In genomic region chr17:34475060-34475459, GRCm38 (mm10) we compare ENCODE assay signal across 36 mouse cellular contexts. TPM values are rescaled to one million over a fixed set of nuclear protein-coding genes. Genes with fewer than 3 reads are reported as not detected.
"Had no signal": no experiment of that assay in that cellular context is flagged by ENCODE, and none has a peak within 500 bp of the region (broad histone marks: within the 10 kb centered on the region; RNA-seq: fewer than 3 reads in every experiment).

No protein-coding gene starts in this region.

- H3K4me2 ChIP-seq: heart, embryonic 11.5 days; hindbrain, embryonic 12.5 days; hindbrain, embryonic 14.5 days; limb, embryonic 13.5 days; limb, embryonic 15.5 days; liver, embryonic 12.5 days had no signal

- H3K9ac ChIP-seq: hindbrain, embryonic 12.5 days; hindbrain, embryonic 14.5 days; limb, embryonic 13.5 days; limb, embryonic 15.5 days; liver, embryonic 12.5 days; liver, embryonic 14.5 days had no signal

- H3K9me3 ChIP-seq: hindbrain, embryonic 10.5 days; hindbrain, embryonic 12.5 days; limb, embryonic 13.5 days; limb, embryonic 15.5 days; liver, embryonic 12.5 days had no signal

- ATAC-seq: hindbrain, embryonic 16.5 days; inflammation-experienced regulatory T-cells, adult 6 months; liver, embryonic 12.5 days had no signal

- H3K36me3 ChIP-seq: hindbrain, embryonic 10.5 days; hindbrain, embryonic 12.5 days; limb, embryonic 13.5 days; limb, embryonic 15.5 days; liver, embryonic 12.5 days had no signal

- H3K27ac ChIP-seq: gastrocnemius, adult 2 months; hindbrain, embryonic 10.5 days; hindbrain, embryonic 12.5 days; hindbrain, embryonic 14.5 days; layer of hippocampus, adult 2 months; left cerebral cortex, adult 2 months; limb, embryonic 13.5 days; limb, embryonic 15.5 days; liver, embryonic 12.5 days; liver, embryonic 14.5 days had no signal

- H3K4me1 ChIP-seq: hindbrain, embryonic 10.5 days; hindbrain, embryonic 12.5 days; limb, embryonic 13.5 days; limb, embryonic 15.5 days; liver, embryonic 12.5 days had no signal

- H3K4me3 ChIP-seq: gastrocnemius, adult 2 months; hindbrain, embryonic 10.5 days; hindbrain, embryonic 12.5 days; layer of hippocampus, adult 2 months; left cerebral cortex, adult 2 months; limb, embryonic 13.5 days; limb, embryonic 15.5 days; liver, embryonic 12.5 days had no signal

- DNase-seq: gastrocnemius, adult 2 months; gastrocnemius, postnatal 10 days; gastrocnemius, postnatal 25 days; heart, postnatal 10 days; heart, postnatal 4 days; kidney, adult 11 months; kidney, adult 8-10 months; kidney, postnatal 10 days; kidney, postnatal 25 days; kidney, postnatal 4 days; left cerebral cortex, postnatal 4 days had no signal

- H3K27me3 ChIP-seq: hindbrain, embryonic 12.5 days; limb, embryonic 13.5 days; limb, embryonic 15.5 days had no signal

RNA-seq across cellular contexts. Expression of gene Btnl4, which starts 2.1 kb away (rescaled TPM):
- total RNA-seq: gastrocnemius, adult 2 months; gastrocnemius, postnatal 10 days; gastrocnemius, postnatal 25 days; gastrocnemius, postnatal 4 days; granulocyte monocyte progenitor cell, adult 5-6 weeks; heart, adult 8-10 months; heart, postnatal 10 days; heart, postnatal 25 days; heart, postnatal 4 days; layer of hippocampus, adult 2 months; layer of hippocampus, postnatal 10 days; layer of hippocampus, postnatal 25 days; left cerebral cortex, adult 2 months; left cerebral cortex, postnatal 25 days; left cerebral cortex, postnatal 4 days had no signal
- polyA plus RNA-seq: frontal cortex, adult 2 months; heart, embryonic 11.5 days; heart, embryonic 14.5 days; hindbrain, embryonic 10.5 days; hindbrain, embryonic 12.5 days; hindbrain, embryonic 14.5 days; hindbrain, embryonic 16.5 days; inflammation-experienced regulatory T-cells, adult 6 months; kidney, embryonic 14.5 days; kidney, embryonic 16.5 days; limb, embryonic 11.5 days; limb, embryonic 13.5 days; limb, embryonic 15.5 days; liver, adult 2 months; liver, embryonic 12.5 days; liver, embryonic 14.5 days had no signal

RNA-seq across cellular contexts. Expression of gene Btnl6, which starts 42.1 kb away (rescaled TPM):
- total RNA-seq: gastrocnemius, adult 2 months; gastrocnemius, postnatal 10 days; gastrocnemius, postnatal 25 days; gastrocnemius, postnatal 4 days; granulocyte monocyte progenitor cell, adult 5-6 weeks; heart, adult 8-10 months; heart, postnatal 10 days; heart, postnatal 25 days; heart, postnatal 4 days; layer of hippocampus, adult 2 months; layer of hippocampus, postnatal 10 days; layer of hippocampus, postnatal 25 days; left cerebral cortex, adult 2 months; left cerebral cortex, postnatal 25 days; left cerebral cortex, postnatal 4 days; liver, adult 2 months had no signal
- polyA plus RNA-seq: frontal cortex, adult 2 months; heart, embryonic 11.5 days; heart, embryonic 14.5 days; hindbrain, embryonic 10.5 days; hindbrain, embryonic 12.5 days; hindbrain, embryonic 14.5 days; hindbrain, embryonic 16.5 days; inflammation-experienced regulatory T-cells, adult 6 months; kidney, embryonic 14.5 days; kidney, embryonic 16.5 days; limb, embryonic 11.5 days; limb, embryonic 13.5 days; limb, embryonic 15.5 days; liver, adult 2 months; liver, embryonic 12.5 days; liver, embryonic 14.5 days had no signal
